Mouse (Mus musculus) retina, embryonic 14.5 days (tissue): ENCODE measurements around the gene 1700029J07Rik.

Source experiments
- DNase-seq: peaks from one replicate; pipeline ENCODE4 v3.0.0-alpha.2; 2015; ENCODE audit warnings: low spot score

1700029J07Rik gene

DNA sequence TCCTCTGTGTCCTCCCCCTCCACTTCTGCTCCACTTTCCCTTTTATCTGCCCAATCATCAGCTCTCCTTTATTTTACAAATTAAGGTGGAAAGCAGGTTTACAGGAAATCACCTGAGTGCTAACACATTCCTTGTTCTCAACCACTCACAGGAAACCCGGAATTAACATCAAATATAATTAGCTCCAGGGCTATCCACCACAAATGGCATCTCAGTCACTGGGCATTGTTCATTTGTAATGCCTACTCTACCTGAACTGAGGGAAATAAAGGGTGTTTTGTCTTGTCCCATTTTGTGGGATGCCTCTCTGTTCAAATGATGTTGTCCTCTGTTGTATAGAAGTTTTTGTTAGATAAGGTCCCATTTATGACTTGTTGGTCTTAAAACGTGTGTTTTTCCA lies 24.4 kb downstream of the 1700029J07Rik start:
- no peak for DNase-seq

DNA sequence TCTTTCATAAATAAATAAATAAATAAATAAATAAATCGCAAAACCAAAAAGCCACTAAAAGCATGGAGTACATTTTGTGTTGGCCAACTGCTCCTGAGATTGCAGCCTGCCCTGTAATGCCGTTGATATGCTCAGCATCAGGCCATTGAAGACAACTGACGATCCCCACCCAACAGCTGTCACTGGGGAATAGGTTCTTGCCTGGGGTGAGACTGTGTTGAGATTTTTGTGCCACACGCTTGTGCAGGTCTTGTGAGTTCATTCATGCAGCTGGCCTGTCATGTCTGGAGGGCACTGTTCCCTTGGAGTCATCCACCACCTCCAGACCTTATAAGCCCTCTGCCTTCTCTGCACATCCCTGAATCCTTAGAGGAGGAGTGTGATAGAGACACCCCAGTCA lies 28.8 kb downstream of the 1700029J07Rik start:
- no peak for DNase-seq

DNA sequence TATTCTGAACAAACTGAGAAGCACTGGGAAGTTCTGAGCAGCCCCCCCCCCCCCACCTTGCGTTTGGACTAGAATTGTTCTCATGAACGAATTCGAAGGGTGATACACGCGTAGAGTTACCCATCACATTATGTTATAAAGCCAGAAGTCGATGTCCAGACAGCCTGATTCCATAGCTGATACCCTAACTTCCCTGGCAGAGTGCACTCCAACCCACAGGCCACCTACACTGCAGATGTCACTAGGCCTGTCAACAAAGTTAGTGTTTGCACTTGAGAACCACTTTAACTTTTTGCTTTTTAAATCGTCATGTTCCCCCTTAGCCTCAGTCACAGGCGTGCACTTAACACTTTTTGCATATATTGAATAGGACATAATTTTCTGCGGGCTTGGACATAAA lies 38.1 kb downstream of the 1700029J07Rik start:
- no peak for DNase-seq

DNA sequence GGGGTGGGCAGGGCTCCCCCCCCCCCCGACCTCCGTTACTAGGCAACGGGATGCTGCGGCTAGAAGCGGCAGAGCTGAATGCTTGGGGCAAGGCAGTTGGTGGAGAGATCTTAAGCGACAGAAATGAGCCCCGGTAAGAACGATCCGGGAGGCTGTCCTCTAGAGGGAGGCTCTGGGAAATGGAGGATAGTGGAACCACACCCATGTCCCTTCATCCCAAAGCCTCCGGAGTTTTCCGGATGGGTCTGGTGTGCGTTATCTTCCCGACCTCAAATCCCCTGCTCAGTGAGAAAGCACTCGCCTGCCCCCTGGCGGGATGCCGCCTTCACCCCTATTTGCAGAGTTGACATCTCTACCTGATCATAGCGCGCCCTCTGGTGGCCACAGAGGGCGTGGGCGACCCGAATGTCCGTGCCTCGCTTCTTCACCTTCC lies 40.5 kb downstream of the 1700029J07Rik start, which contains the start of gene Ccdc110:
TSS of gene Ccdc110 (plus strand) at position 38 of the 433 bp plus-strand sequence.
- peak; percentile 98 for DNase-seq

DNA sequence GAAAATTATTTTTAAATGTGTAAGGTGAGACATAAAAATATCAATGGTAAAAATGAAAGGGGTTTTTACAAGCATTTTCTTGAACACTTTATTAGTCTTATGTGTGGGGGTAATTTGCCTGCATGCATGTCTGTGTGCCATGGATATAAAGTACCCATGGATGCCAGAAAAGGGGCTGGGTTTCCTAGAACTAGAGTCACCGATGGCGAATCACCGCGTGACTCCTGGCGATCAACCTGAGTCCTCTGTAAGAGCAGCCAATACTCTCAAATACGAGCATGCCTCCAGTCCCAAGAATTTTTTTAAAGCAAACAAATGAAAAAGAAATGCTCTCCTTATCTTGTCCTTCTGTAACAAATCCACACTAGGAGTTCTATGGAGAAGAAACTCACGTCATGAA lies 52.9 kb downstream of the 1700029J07Rik start:
- DNase-seq, result no peak

DNA sequence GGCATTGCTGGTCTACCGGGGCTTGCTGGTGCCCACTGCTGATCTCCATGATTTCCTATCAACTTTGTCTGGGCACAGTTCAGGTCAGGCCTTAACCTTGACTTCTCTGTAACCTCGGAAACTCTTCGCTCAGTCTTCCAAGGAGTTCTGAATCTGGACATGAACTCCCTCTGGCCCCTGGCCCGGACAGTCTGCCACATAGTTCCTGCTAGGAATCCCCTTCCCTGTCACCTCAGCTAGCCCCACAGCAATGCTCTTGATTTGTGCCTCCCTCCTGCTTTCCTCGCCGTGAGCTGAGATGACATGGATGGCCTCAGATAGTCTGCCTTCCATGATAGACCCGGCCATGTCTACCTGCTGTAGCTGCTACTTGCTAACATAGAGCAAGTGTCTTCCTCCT lies 54.7 kb downstream of the 1700029J07Rik start:
- no peak for DNase-seq

DNA sequence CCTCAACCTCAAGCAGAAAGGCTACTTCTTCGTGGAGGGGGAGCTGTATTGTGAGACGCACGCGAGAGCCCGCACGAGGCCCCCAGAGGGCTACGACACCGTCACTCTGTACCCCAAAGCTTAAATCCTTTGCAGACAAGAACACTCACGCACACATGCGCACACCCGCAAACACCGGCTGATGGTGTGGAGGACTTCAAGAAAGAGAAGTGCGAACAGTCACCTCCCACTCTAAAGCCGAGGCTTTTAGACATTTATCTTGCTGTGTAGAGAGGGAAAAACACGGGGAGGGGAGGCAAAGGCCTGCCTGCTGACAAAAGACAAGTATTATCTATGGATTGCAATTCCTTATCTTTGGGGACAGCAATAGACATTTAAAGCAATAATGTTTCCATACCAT lies 56.2 kb downstream of the 1700029J07Rik start:
- no peak for DNase-seq

DNA sequence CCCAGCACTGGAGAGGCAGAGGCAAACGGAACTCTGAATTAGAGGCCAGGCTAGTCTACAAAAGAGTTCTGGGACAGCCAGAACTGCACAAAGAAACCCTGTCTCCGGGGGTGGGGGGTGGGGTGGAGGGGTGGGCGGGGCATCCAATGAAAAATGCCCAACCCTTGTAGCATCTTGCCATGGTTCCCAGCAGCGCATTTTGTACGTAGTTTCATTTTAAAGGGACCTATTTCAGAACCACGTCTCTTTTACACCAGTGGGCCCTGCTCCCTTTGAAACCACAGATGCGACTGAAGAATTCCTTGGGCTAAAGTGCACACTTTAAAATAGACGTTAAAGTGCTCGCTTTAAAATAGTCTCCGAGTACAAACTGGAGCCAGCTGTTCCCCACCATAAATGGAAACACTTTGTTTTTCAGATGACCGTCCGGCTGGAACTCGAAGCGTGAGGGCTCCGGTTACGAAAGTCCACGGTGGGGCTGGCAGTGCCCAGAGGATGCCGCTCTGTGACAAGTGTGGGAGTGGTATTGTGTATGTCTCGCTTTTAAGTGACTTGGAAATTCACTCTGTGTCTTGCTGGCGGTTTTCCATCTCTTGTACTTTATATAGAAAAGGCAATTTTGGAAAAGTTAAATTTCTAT lies 57.9 kb downstream of the 1700029J07Rik start:
- no peak for DNase-seq

DNA sequence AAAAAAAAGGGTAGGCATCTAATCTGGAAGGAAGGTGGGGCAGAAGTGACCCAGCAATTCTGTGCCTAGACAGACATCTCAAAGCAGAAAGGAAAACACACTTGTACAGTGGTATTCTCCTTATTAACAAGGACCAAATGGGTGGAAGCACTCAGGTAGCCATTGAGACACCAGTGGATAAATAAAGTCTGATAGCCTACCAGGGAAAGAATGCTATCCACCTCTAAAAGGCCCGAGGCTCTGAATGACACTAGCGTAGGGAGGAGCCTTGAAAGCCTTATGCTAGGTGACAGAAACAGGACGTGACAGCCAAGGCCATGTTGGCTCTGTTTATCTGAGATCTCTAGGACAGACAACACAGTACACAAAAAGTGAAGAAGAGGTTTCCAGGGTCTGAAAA lies 58.6 kb downstream of the 1700029J07Rik start:
- no peak for DNase-seq

DNA sequence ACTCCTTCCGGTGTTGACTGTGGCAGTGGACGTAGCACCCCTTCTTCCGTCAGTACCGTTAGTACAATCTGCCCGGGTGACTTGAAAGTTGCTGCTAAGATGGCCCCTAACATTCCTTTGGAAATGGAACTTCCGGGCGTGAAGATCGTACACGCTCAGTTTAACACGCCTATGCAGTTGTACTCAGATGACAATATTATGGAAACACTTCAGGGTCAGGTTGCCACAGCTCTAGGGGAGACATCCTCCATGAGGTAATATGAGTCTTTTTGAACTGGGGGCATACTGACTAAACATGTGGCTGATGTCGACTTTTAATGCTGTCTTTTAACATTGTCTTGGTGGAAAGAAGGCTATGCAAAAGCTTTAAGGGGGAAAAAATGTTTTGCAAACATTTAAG lies 61.3 kb downstream of the 1700029J07Rik start:
- no peak for DNase-seq

DNA sequence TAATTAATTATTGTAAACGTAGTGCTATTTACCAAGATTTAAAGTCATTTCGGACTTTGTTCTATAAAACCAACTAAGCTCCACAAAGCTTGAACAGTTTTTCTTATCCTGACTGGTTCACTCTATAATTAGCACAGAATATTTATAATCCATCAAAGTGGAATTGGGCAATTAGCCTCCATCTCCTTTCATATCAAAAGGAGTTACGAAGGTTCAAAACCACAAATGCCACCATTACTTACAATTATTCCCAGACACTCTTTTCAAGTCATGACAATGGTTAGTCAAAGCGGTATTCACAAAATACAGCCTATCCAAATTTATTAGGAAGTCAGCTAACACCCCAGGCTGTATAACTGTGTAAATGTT lies 68.8 kb downstream of the 1700029J07Rik start:
- no peak for DNase-seq

DNA sequence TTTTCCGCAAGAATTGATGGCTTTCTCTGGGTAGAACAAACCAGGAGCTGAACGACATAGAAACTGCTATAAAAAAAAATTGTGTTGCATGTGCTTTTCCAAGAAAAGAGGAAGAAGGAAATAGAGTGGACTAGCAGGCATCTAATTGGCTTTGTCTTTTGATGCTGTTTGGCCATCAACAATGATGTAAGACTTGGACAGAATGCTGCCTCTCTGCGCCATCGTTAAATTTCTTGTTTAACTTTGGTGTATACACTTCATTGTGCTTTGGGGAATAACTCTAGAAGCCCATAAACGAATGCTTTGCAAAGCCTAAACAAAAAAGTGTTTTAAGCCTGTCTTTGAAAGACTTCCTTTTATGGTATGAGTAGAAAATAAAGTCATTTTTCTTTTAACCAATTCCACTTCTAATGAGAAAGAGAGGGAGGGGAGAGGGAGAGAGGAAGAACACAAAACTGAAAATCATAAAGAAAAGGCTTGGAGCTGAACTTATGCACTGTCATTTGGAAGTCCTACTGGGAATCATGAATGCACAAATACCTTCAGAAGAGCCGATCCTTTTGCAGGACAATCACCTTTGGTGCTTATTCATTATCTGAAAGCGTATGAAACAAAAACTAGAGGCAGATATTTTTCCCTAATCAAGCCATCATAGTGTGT lies 69.3 kb downstream of the 1700029J07Rik start:
- no peak for DNase-seq

DNA sequence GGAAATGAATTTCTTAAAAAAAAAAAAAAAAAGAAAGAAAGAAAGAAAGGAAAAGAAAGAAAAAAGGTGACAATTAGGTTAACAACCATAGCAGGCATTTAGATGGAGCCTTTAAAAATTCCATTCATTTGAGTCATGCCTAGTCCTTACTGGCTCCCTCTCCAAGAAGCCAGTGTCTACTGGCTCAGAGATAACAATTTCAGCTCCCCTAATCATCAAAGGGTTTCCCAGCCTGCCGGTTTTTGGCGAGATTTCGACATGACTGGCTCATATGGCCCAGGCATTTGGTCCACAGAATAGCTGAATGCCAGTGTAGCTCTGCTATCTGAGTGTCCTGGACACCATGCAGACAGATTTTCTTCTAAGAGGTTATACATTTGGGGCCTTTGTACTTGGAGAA lies 71.4 kb downstream of the 1700029J07Rik start:
- no peak for DNase-seq
